Mouse (Mus musculus): ENCODE data around the gene Ehbp1. TPM values are rescaled to one million over a fixed set of nuclear protein-coding genes. Genes with fewer than 3 reads are reported as not detected.
A peak's percentile ranks its signal among the peaks of the same experiment; 100 is the strongest.

Ehbp1 gene
- polyA plus RNA-seq, 1 experiment from 2014 or later = 21.4 TPM

- Histone ChIP-seq H3K4me1 (replicated peaks) (peaks cover 37% of the 10 kb centered on the region), H3K27ac (ENCODE audit: poor library complexity, severe bottlenecking) (no peak overlapping the region), H3K4me2 (peak overlapping the region; percentile 45), H3K9me3 (replicated peaks) (peaks cover 4% of the 10 kb centered on the region), H3K9ac (no peak overlapping the region), H3K36me3 (no peaks in the 10 kb centered on the region), H3K4me3 (peak overlapping the region; percentile 16), H3K27me3 (replicated peaks) (peaks cover 64% of the 10 kb centered on the region)
- ATAC-seq (ENCODE audit: insufficient number of reproducible peaks, low FRiP score) = no peak
- 2% methylated on average over 47 of the region's 47 CpGs for WGBS
These were observed 348.3 kb downstream of the Ehbp1 start for GRCm38 (mm10) chr11:21993597-21994376.

- Histone ChIP-seq H3K9me3 (replicated peaks) (peaks cover 7% of the 10 kb centered on the region), H3K4me2 (peak overlapping the region; percentile 45), H3K4me1 (replicated peaks) (peaks cover 32% of the 10 kb centered on the region), H3K9ac (no peak overlapping the region), H3K27ac (ENCODE audit: poor library complexity, severe bottlenecking) (no peak overlapping the region), H3K4me3 (peak overlapping the region; percentile 16), H3K27me3 (replicated peaks) (peaks cover 61% of the 10 kb centered on the region), H3K36me3 (no peaks in the 10 kb centered on the region)
- under 1% methylated on average over 91 of the region's 96 CpGs for WGBS
- no peak; the same call in 1 of the 2 replicates for ATAC-seq (ENCODE audit: insufficient number of reproducible peaks, low FRiP score)
These were observed 349.1 kb downstream of the Ehbp1 start for GRCm38 (mm10) chr11:21992761-21993596.

- Histone ChIP-seq H3K4me3 (no peak overlapping the region), H3K27ac (ENCODE audit: poor library complexity, severe bottlenecking) (no peak overlapping the region), H3K4me1 (replicated peaks) (peaks cover 9% of the 10 kb centered on the region), H3K27me3 (replicated peaks) (peaks cover 48% of the 10 kb centered on the region), H3K9me3 (replicated peaks) (peaks cover 7% of the 10 kb centered on the region), H3K4me2 (no peak overlapping the region), H3K36me3 (no peaks in the 10 kb centered on the region), H3K9ac (no peak overlapping the region)
- WGBS = 81% methylated on average over 1 of the region's 1 CpGs
- ATAC-seq (ENCODE audit: insufficient number of reproducible peaks, low FRiP score) = no peak
These were observed 353.6 kb downstream of the Ehbp1 start for GRCm38 (mm10) chr11:21988398-21988946.

- no peak for ATAC-seq (ENCODE audit: insufficient number of reproducible peaks, low FRiP score)
- Histone ChIP-seq H3K9me3 (replicated peaks) (peaks cover 3% of the 10 kb centered on the region; the same call in 1 of the 2 replicates), H3K9ac (no peak overlapping the region), H3K27ac (ENCODE audit: poor library complexity, severe bottlenecking) (no peak overlapping the region), H3K36me3 (no peaks in the 10 kb centered on the region), H3K27me3 (replicated peaks) (peaks cover 28% of the 10 kb centered on the region), H3K4me1 (replicated peaks) (no peaks in the 10 kb centered on the region), H3K4me2 (no peak overlapping the region), H3K4me3 (no peak overlapping the region)
- 62% methylated on average over 1 of the region's 1 CpGs for WGBS
These were observed 357.0 kb downstream of the Ehbp1 start for GRCm38 (mm10) chr11:21985118-21985517.

- Histone ChIP-seq H3K4me3 (no peak overlapping the region), H3K4me2 (no peak overlapping the region), H3K36me3 (no peaks in the 10 kb centered on the region), H3K9ac (no peak overlapping the region), H3K9me3 (replicated peaks) (no peaks in the 10 kb centered on the region), H3K27me3 (replicated peaks) (no peaks in the 10 kb centered on the region), H3K27ac (ENCODE audit: poor library complexity, severe bottlenecking) (no peak overlapping the region), H3K4me1 (replicated peaks) (no peaks in the 10 kb centered on the region)
- ATAC-seq (ENCODE audit: insufficient number of reproducible peaks, low FRiP score) = no peak
- 66% methylated on average over 5 of the region's 5 CpGs for WGBS
These were observed 368.0 kb downstream of the Ehbp1 start for GRCm38 (mm10) chr11:21974005-21974531.

GRCm38 (mm10) chr11:21973597-21973996 is 368.5 kb downstream of the Ehbp1 start:
- no peak overlapping the region for H3K9ac ChIP-seq
- H3K27me3 ChIP-seq (replicated peaks) = no peaks in the 10 kb centered on the region
- no peaks in the 10 kb centered on the region for H3K4me1 ChIP-seq (replicated peaks)
- no peaks in the 10 kb centered on the region for H3K36me3 ChIP-seq
- H3K4me2 ChIP-seq = no peak overlapping the region
- no peak overlapping the region for H3K27ac ChIP-seq (ENCODE audit: poor library complexity, severe bottlenecking)
- ATAC-seq (ENCODE audit: insufficient number of reproducible peaks, low FRiP score) = no peak
- 73% methylated on average over 3 of the region's 3 CpGs for WGBS
- H3K4me3 ChIP-seq = no peak overlapping the region
- H3K9me3 ChIP-seq (replicated peaks) = no peaks in the 10 kb centered on the region

GRCm38 (mm10) chr11:21968922-21969321 is 373.2 kb downstream of the Ehbp1 start:
- Histone ChIP-seq H3K27me3 (replicated peaks) (no peaks in the 10 kb centered on the region), H3K4me1 (replicated peaks) (no peaks in the 10 kb centered on the region), H3K4me3 (no peak overlapping the region), H3K9ac (no peak overlapping the region), H3K9me3 (replicated peaks) (no peaks in the 10 kb centered on the region), H3K4me2 (no peak overlapping the region), H3K36me3 (no peaks in the 10 kb centered on the region), H3K27ac (ENCODE audit: poor library complexity, severe bottlenecking) (no peak overlapping the region)
- WGBS = 87% methylated on average over 3 of the region's 3 CpGs
- ATAC-seq (ENCODE audit: insufficient number of reproducible peaks, low FRiP score) = no peak

Other genes starting within 250 kb of the Ehbp1 start
- gene Tmem17, start 169.8 kb upstream of the Ehbp1 start, polyA plus RNA-seq (2016; fragmentation: Nextera tagmentation; extraction: Ambion mirVana) = 10.8 TPM in 2 replicates

Data from heart, embryonic 12.5 days (tissue).